Mouse (Mus musculus) stomach, postnatal 0 days (tissue): ENCODE results near the gene Topbp1. TPM values are rescaled to one million over a fixed set of nuclear protein-coding genes. Genes with fewer than 3 reads are reported as not detected.

ENCODE experiments used
- ATAC-seq: fragments of 200-750 bp; cut with Nextera tagmentation; 2 replicates; pipeline ENCODE4 v1.8.0; 2017; ENCODE audit not compliant: low FRiP score, low TSS enrichment
- DNase-seq: peaks from one replicate; pipeline ENCODE4 v3.0.0-alpha.2; 2016; ENCODE audit warnings: low spot score
- H3K27ac ChIP-seq: fragments of 300-500 bp; sonication (generic); replicated peaks from 2 replicates; pipeline ENCODE4 v1.5.1; 2014; ENCODE audit warnings: mild to moderate bottlenecking, control low read depth
- H3K27me3 ChIP-seq: fragments of 300-500 bp; sonication (generic); 2 replicates; pipeline ENCODE4 v1.6.1; 2014; ENCODE audit warnings: low read length; ENCODE audit not compliant: control insufficient read depth, insufficient read depth
- H3K36me3 ChIP-seq: fragments of 300-500 bp; sonication (generic); 2 replicates; pipeline ENCODE4 v1.6.1; 2014; ENCODE audit warnings: low read length, mixed read lengths; ENCODE audit not compliant: control insufficient read depth, insufficient read depth
- H3K4me1 ChIP-seq: fragments of 300-500 bp; sonication (generic); replicated peaks from 2 replicates; pipeline ENCODE4 v1.6.1; 2014; ENCODE audit warnings: antibody characterized with exemption; ENCODE audit not compliant: control insufficient read depth, insufficient read depth
- H3K4me2 ChIP-seq: fragments of 300-500 bp; sonication (generic); replicated peaks from 2 replicates; pipeline ENCODE4 v1.6.1; 2014; ENCODE audit warnings: low read depth, mild to moderate bottlenecking, control low read depth, moderate library complexity
- H3K4me3 ChIP-seq: fragments of 300-500 bp; sonication (generic); 2 replicates; pipeline ENCODE4 v1.5.1; 2014; ENCODE audit warnings: low read depth, low read length, control low read depth
- H3K9ac ChIP-seq: fragments of 300-500 bp; sonication (generic); 2 replicates; pipeline ENCODE4 v1.6.1; 2014; ENCODE audit warnings: mild to moderate bottlenecking, low read length, control low read depth, mixed read lengths
- H3K9me3 ChIP-seq: fragments of 300-500 bp; sonication (generic); 2 replicates; pipeline ENCODE4 v1.6.1; 2016; ENCODE audit warnings: low read length; ENCODE audit not compliant: control insufficient read depth
- CTCF ChIP-seq: IDR thresholded peaks from 2 replicates; pipeline ENCODE4 v1.5.1; 2016; ENCODE audit warnings: antibody characterized with exemption, low read depth, mild to moderate bottlenecking, moderate library complexity
- EP300 ChIP-seq: optimal IDR thresholded peaks from 2 replicates; pipeline ENCODE3; 2016; ENCODE audit warnings: antibody characterized with exemption
- WGBS: fragments of 180-500 bp; shearing (Covaris S2); extraction: QIAGEN DNeasy Blood & Tissue Kit; methylation state at CpG from one replicate; pipeline ENCODE4 v1.1.7; 2014; 5-methylcytosine and 5-hydroxymethylcytosine counted together
- polyA plus RNA-seq: library from polyadenylated mRNA; unstranded; fragments of >200 nt; fragmentation: Nextera tagmentation; extraction: Ambion mirVana; gene quantifications from 2 replicates; pipeline ENCODE4 v1.2.1, GENCODE M21; 2015

Gene Topbp1
- polyA plus RNA-seq, 1 experiment from 2014 or later: 17.2 TPM

- no peak overlapping the region for H3K27ac ChIP-seq
- H3K4me1 ChIP-seq: no peaks in the 10 kb centered on the region
- ATAC-seq (no peak), DNase-seq (no peak)
- no peak overlapping the region for H3K4me2 ChIP-seq
- 70% methylated on average over 4 of the region's 4 CpGs for WGBS
- no peak for TF ChIP-seq CTCF
- TF ChIP-seq EP300: no peak
- H3K4me3 ChIP-seq: no peak overlapping the region
- H3K27me3 ChIP-seq: no peaks in the 10 kb centered on the region
- H3K9ac ChIP-seq: no peak overlapping the region
- H3K9me3 ChIP-seq: no peaks in the 10 kb centered on the region
- H3K36me3 ChIP-seq: no peaks in the 10 kb centered on the region
Measured at GRCm38 (mm10) chr9:103302239-103302638, 2.8 kb upstream of the Topbp1 start.

- Histone ChIP-seq H3K9ac (no peak overlapping the region), H3K27ac (no peak overlapping the region), H3K9me3 (no peaks in the 10 kb centered on the region), H3K4me1 (no peaks in the 10 kb centered on the region), H3K4me3 (no peak overlapping the region), H3K27me3 (no peaks in the 10 kb centered on the region), H3K4me2 (no peak overlapping the region), H3K36me3 (no peaks in the 10 kb centered on the region)
- WGBS: 49% methylated on average over 3 of the region's 3 CpGs
- TF ChIP-seq CTCF: peak; percentile 91
- TF ChIP-seq EP300: no peak
- ATAC-seq (no peak), DNase-seq (peak; percentile 68)
Measured at GRCm38 (mm10) chr9:103302666-103303065, 2.3 kb upstream of the Topbp1 start.

- DNase-seq (no peak), ATAC-seq (peak; percentile 71)
- WGBS: under 1% methylated on average over 37 of the region's 40 CpGs
- Histone ChIP-seq H3K9me3 (no peaks in the 10 kb centered on the region), H3K4me3 (peak overlapping the region; percentile 88), H3K27ac (peak overlapping the region; percentile 70), H3K9ac (peak overlapping the region; percentile 84), H3K27me3 (no peaks in the 10 kb centered on the region), H3K36me3 (0 out of 2 replicates have a peak, but pooled peaks cover 3% of the 10 kb centered on the region), H3K4me1 (no peaks in the 10 kb centered on the region), H3K4me2 (peak overlapping the region; percentile 85)
- peak; percentile 12; the same call in 1 of the 2 replicates for TF ChIP-seq CTCF
- no peak for TF ChIP-seq EP300
Measured at GRCm38 (mm10) chr9:103305332-103306041, 472 bp downstream of the Topbp1 start.

- Histone ChIP-seq H3K27ac (no peak overlapping the region), H3K4me1 (no peaks in the 10 kb centered on the region), H3K36me3 (peaks cover 9% of the 10 kb centered on the region; the same call in 1 of the 2 replicates), H3K27me3 (no peaks in the 10 kb centered on the region), H3K4me2 (no peak overlapping the region), H3K9ac (no peak overlapping the region), H3K9me3 (no peaks in the 10 kb centered on the region), H3K4me3 (no peak overlapping the region)
- 88% methylated on average over 6 of the region's 6 CpGs for WGBS
- no peak for DNase-seq
- no peak for ATAC-seq
- TF ChIP-seq CTCF (no peak), EP300 (no peak)
Measured at GRCm38 (mm10) chr9:103309832-103310231, 4.8 kb downstream of the Topbp1 start.

GRCm38 (mm10) chr9:103324678-103325077 lies 19.7 kb downstream of the Topbp1 start:
- ATAC-seq: peak; percentile 51; the same call in 1 of the 2 replicates
- Histone ChIP-seq H3K4me1 (no peaks in the 10 kb centered on the region), H3K4me2 (no peak overlapping the region), H3K27ac (no peak overlapping the region), H3K9ac (no peak overlapping the region), H3K27me3 (no peaks in the 10 kb centered on the region), H3K36me3 (peaks cover 40% of the 10 kb centered on the region), H3K4me3 (no peak overlapping the region), H3K9me3 (no peaks in the 10 kb centered on the region)
- no peak for DNase-seq
- no peak for TF ChIP-seq EP300
- no peak for TF ChIP-seq CTCF
- WGBS: 79% methylated on average over 1 of the region's 2 CpGs

- Histone ChIP-seq H3K27me3 (no peaks in the 10 kb centered on the region), H3K4me1 (no peaks in the 10 kb centered on the region), H3K27ac (no peak overlapping the region), H3K9ac (no peak overlapping the region), H3K4me2 (no peak overlapping the region), H3K4me3 (no peak overlapping the region), H3K9me3 (no peaks in the 10 kb centered on the region), H3K36me3 (peaks cover 31% of the 10 kb centered on the region)
- TF ChIP-seq EP300 (no peak), CTCF (no peak)
- WGBS: 73% methylated on average over 9 of the region's 9 CpGs
- no peak for DNase-seq
- no peak for ATAC-seq
Measured at GRCm38 (mm10) chr9:103326449-103326848, 21.4 kb downstream of the Topbp1 start.
